Mouse (Mus musculus) neural tube, embryonic 13.5 days (tissue): ENCODE data around the gene Col7a1. TPM values are rescaled to one million over a fixed set of nuclear protein-coding genes. Genes with fewer than 3 reads are reported as not detected.

Experiments used
- ATAC-seq: fragments of 200-750 bp; cut with Nextera tagmentation; 2 replicates; pipeline ENCODE4 v1.8.0; 2017; ENCODE audit warnings: low read depth, mild to moderate bottlenecking, moderate TSS enrichment, moderate library complexity
- H3K27ac ChIP-seq: fragments of 300-500 bp; sonication (generic); replicated peaks from 2 replicates; pipeline ENCODE4 v1.5.1; 2015; ENCODE audit warnings: moderate library complexity, mild to moderate bottlenecking, inconsistent platforms
- H3K27me3 ChIP-seq: fragments of 300-500 bp; sonication (generic); 2 replicates; pipeline ENCODE4 v1.6.1; 2015; ENCODE audit warnings: mild to moderate bottlenecking, inconsistent platforms
- H3K36me3 ChIP-seq: fragments of 300-500 bp; sonication (generic); 2 replicates; pipeline ENCODE4 v1.6.1; 2015; ENCODE audit warnings: mild to moderate bottlenecking, inconsistent platforms
- H3K4me1 ChIP-seq: fragments of 300-500 bp; sonication (generic); replicated peaks from 2 replicates; pipeline ENCODE4 v1.6.1; 2015; ENCODE audit warnings: inconsistent platforms
- H3K4me2 ChIP-seq: fragments of 300-500 bp; sonication (generic); 2 replicates; pipeline ENCODE4 v1.6.1; 2015; ENCODE audit warnings: inconsistent platforms, mild to moderate bottlenecking, moderate library complexity
- H3K4me3 ChIP-seq: fragments of 300-500 bp; sonication (generic); 2 replicates; pipeline ENCODE4 v1.5.1; 2015; ENCODE audit warnings: mild to moderate bottlenecking, inconsistent platforms
- H3K9ac ChIP-seq: fragments of 300-500 bp; sonication (generic); 2 replicates; pipeline ENCODE4 v1.6.1; 2015; ENCODE audit warnings: moderate library complexity, mild to moderate bottlenecking, inconsistent platforms
- H3K9me3 ChIP-seq: fragments of 300-500 bp; sonication (generic); 2 replicates; pipeline ENCODE4 v1.6.1; 2016; ENCODE audit warnings: inconsistent platforms
- WGBS: fragments of 180-500 bp; shearing (Covaris S2); methylation state at CpG from one replicate; pipeline ENCODE4 v1.1.7; 2015; 5-methylcytosine and 5-hydroxymethylcytosine counted together
- polyA plus RNA-seq: library from polyadenylated mRNA; unstranded; fragments of >200 nt; fragmentation: Nextera tagmentation; extraction: Ambion mirVana; gene quantifications from 2 replicates; pipeline ENCODE4 v1.2.1, GENCODE M21; 2015

Col7a1 gene
- polyA plus RNA-seq, 1 experiment from 2014 or later: 2.2 TPM

GRCm38 (mm10) chr9:109007025-109007780, 53.8 kb downstream of the Col7a1 start:
- Histone ChIP-seq H3K27me3 (no peaks in the 10 kb centered on the region), H3K36me3 (peaks cover 51% of the 10 kb centered on the region), H3K9ac (no peak overlapping the region), H3K4me1 (no peaks in the 10 kb centered on the region), H3K27ac (no peak overlapping the region), H3K4me2 (no peak overlapping the region), H3K4me3 (no peak overlapping the region), H3K9me3 (no peaks in the 10 kb centered on the region)
- 85% methylated on average over 21 of the region's 21 CpGs for WGBS
- ATAC-seq: no peak

DNA sequence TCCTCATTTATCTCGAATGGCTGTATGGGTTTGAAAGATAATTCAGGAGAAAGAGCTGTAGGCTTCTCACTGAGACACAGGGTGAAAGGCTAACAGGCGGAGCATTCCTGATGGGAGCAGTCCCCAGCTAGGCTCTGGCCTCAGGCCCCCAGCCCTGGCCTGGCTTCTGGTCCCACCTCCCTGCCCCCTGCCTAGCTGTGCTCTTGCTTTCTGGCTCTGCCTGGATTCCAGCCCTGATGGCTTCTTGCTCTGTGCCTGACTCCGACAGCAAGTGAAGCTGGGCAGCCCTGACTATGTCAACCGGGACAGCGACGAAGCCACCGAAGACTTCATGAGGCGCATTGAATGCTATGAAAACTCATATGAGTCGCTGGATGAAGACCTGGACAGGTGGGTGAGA, 54.7 kb downstream of the Col7a1 start:
- Histone ChIP-seq H3K36me3 (peaks cover 47% of the 10 kb centered on the region), H3K27me3 (no peaks in the 10 kb centered on the region), H3K4me2 (no peak overlapping the region), H3K4me3 (no peak overlapping the region), H3K9me3 (no peaks in the 10 kb centered on the region), H3K4me1 (no peaks in the 10 kb centered on the region), H3K27ac (no peak overlapping the region), H3K9ac (no peak overlapping the region)
- ATAC-seq: no peak
- 83% methylated on average over 9 of the region's 9 CpGs for WGBS

DNA sequence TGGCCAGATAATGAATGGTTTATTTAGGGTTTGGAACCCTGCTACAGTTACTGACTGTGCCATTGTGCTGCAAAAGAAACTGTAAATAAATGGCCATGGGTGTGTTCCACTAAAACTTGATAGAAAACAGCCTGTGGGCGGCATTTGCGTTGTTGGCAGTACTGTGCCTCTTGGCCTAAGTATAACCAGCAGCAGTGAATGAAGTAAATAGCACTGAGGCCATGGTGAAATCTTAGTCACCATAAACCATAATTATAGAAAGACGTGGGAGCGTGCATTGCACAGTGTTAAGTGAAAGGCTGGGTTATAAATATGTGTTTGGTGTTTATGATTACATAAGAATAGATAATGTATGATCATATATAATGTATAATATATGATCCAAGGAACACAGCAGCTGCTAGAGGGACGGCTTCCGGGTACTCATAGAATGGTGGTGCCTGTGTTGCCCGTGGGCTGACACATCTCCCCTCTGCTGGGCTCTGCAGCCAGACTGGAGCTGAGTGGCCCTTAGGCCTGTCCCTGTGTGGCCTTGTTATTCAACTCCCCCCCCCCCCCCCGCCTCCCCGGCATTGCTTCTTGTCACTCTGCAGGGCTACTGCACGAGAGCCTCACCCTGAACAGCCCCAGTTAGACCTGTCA, 55.7 kb downstream of the Col7a1 start:
- WGBS: 73% methylated on average over 9 of the region's 10 CpGs
- no peak for ATAC-seq
- no peak overlapping the region for H3K9ac ChIP-seq
- peaks cover 54% of the 10 kb centered on the region for H3K36me3 ChIP-seq
- H3K27me3 ChIP-seq: no peaks in the 10 kb centered on the region
- no peaks in the 10 kb centered on the region for H3K4me1 ChIP-seq
- no peak overlapping the region for H3K4me2 ChIP-seq
- no peaks in the 10 kb centered on the region for H3K9me3 ChIP-seq
- no peak overlapping the region for H3K27ac ChIP-seq
- no peak overlapping the region for H3K4me3 ChIP-seq

- Histone ChIP-seq H3K9ac (no peak overlapping the region), H3K27me3 (no peaks in the 10 kb centered on the region), H3K9me3 (no peaks in the 10 kb centered on the region), H3K27ac (no peak overlapping the region), H3K4me1 (no peaks in the 10 kb centered on the region), H3K4me2 (no peak overlapping the region), H3K36me3 (peaks cover 55% of the 10 kb centered on the region), H3K4me3 (no peak overlapping the region)
- WGBS: 58% methylated on average over 17 of the region's 17 CpGs
- no peak for ATAC-seq
These were observed 56.4 kb downstream of the Col7a1 start for GRCm38 (mm10) chr9:109009636-109010315.

GRCm38 (mm10) chr9:109010316-109010690, 56.9 kb downstream of the Col7a1 start:
- Histone ChIP-seq H3K9ac (no peak overlapping the region), H3K9me3 (no peaks in the 10 kb centered on the region), H3K36me3 (peaks cover 54% of the 10 kb centered on the region), H3K27me3 (no peaks in the 10 kb centered on the region), H3K27ac (no peak overlapping the region), H3K4me3 (no peak overlapping the region), H3K4me2 (no peak overlapping the region), H3K4me1 (no peaks in the 10 kb centered on the region)
- 88% methylated on average over 14 of the region's 14 CpGs for WGBS
- no peak for ATAC-seq

DNA sequence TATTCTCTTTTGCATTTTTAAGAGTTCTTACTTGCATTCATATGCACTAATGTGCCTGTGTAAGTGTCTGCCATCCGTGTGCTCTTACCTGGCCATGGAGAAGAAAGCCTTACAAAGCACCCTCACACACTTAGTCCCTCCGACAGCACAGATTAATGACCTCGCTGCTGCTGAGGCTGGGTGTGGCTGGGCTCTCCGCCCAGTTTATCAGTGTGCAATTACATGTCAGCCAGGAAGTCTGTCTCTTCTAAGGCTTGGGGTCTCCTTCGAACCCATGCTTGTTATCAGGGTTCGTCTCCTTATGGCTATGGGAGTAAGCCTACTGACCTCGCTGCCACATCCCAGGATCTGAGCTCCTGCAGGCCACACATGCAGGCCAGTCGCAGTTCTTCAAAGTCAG, 62.0 kb downstream of the Col7a1 start:
- no peaks in the 10 kb centered on the region for H3K27me3 ChIP-seq
- WGBS: 68% methylated on average over 8 of the region's 8 CpGs
- peaks cover 36% of the 10 kb centered on the region for H3K36me3 ChIP-seq
- ATAC-seq: no peak
- H3K4me2 ChIP-seq: no peak overlapping the region
- H3K9me3 ChIP-seq: no peaks in the 10 kb centered on the region
- H3K27ac ChIP-seq: no peak overlapping the region
- H3K4me3 ChIP-seq: no peak overlapping the region
- no peak overlapping the region for H3K9ac ChIP-seq
- no peaks in the 10 kb centered on the region for H3K4me1 ChIP-seq

GRCm38 (mm10) chr9:109016973-109017604, 63.7 kb downstream of the Col7a1 start:
- Histone ChIP-seq H3K9ac (no peak overlapping the region), H3K4me3 (no peak overlapping the region), H3K4me2 (no peak overlapping the region), H3K27ac (no peak overlapping the region), H3K9me3 (no peaks in the 10 kb centered on the region), H3K36me3 (peaks cover 19% of the 10 kb centered on the region), H3K27me3 (no peaks in the 10 kb centered on the region), H3K4me1 (no peaks in the 10 kb centered on the region)
- ATAC-seq: no peak
- WGBS: 68% methylated on average over 11 of the region's 11 CpGs

DNA sequence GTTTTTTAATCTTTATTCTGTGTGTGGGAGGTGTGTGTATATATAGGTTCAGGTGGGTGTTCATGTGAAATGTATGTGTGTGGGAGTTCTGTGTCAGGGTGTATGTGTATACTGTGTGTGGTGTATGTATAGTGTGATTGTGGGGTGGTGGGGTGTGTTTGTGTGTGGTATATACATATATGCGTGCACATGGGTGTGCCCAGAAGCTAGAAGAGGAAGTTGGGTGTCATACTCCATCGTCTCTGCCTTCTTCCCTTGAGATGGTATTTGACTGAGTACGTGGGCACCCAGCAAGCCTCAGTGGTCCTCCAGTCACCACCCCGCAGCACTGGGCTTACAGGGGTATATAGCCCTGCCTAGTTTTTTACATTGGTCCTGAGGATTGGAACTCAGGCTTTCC, 68.0 kb downstream of the Col7a1 start:
- Histone ChIP-seq H3K27ac (no peak overlapping the region), H3K4me3 (no peak overlapping the region), H3K4me2 (no peak overlapping the region), H3K36me3 (peaks cover 28% of the 10 kb centered on the region; the same call in 1 of the 2 replicates), H3K9ac (no peak overlapping the region), H3K27me3 (no peaks in the 10 kb centered on the region), H3K4me1 (no peaks in the 10 kb centered on the region), H3K9me3 (no peaks in the 10 kb centered on the region)
- ATAC-seq: no peak
- WGBS: 88% methylated on average over 4 of the region's 4 CpGs

DNA sequence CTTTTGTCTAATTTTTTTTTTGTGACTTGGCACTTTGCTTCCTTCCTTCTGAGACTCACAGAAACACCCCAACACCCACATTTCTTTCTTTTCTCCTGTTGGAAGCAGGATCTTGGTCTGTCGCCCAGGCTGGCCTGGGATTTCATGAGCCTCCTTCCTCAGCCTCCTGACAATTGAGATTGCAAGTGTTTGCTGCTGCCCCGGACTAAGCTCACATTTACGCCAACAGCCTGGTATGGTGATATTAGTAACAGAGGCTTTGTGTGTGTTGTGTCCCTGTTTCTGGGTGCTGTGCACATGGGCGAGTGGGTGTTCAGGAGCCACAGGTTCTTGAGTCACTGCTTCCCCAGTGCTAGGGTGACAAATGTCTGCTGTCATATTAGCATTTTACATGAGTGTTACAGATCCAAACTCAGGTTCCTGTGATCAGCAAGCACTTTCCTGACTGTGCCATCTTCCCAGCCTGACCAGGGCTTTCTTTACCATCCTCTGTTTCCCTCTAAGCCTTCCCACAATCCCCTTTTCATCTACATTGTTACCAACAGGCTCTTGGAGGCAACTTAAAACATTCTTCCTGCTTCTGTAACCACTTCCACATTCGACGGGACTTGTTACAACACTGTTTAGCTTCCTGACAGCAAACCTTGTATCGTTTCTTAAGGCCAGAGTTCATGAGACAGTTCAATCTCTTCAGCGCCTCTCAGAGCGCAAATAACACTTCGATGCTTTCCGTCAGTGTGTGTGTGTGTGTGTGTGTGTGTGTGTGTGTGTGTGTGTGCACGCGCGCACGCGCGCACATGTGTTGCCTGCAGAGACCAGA, 69.7 kb downstream of the Col7a1 start:
- no peak for ATAC-seq
- Histone ChIP-seq H3K27me3 (no peaks in the 10 kb centered on the region), H3K4me3 (no peak overlapping the region), H3K9ac (no peak overlapping the region), H3K4me1 (no peaks in the 10 kb centered on the region), H3K9me3 (no peaks in the 10 kb centered on the region), H3K27ac (no peak overlapping the region), H3K4me2 (no peak overlapping the region), H3K36me3 (peaks cover 30% of the 10 kb centered on the region; the same call in 1 of the 2 replicates)
- WGBS: 90% methylated on average over 17 of the region's 17 CpGs

DNA sequence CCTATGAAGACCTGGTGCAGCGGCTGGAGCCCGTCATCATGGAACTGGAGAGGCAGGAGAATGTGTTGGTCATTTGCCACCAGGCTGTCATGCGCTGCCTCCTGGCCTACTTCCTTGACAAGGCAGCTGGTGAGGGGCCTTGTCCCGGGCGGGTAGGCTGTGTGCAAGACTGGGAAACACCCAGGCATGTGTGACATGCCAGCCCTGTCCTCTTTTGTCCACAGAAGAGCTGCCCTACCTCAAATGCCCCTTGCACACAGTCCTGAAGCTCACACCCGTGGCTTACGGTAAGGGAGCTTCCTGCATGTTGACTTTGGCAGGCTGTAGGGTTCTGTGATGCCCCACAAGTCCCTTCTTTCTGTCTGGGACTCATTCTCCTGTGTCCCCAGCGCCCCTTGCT, 74.1 kb downstream of the Col7a1 start:
- no peak for ATAC-seq
- no peaks in the 10 kb centered on the region for H3K9me3 ChIP-seq

DNA sequence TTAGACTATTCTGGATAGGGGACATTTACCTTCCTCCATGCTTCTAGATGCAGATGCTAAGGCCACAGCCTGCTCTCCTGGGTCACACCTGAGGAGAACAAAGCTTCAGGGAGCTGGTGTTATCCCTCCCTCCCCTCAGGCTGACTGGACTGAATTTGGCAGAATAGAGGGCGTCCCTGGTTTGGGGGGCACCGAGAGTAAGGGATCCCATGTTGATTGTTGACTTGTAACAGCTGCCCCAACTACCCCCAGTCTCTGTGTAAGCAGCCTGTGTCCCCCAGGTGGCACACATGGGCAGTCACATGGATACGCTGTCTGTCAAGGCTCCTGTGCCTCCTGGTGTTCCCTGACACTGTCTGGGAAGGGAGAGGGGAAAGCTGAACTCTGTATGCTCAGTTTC, 75.0 kb downstream of the Col7a1 start:
- no peak for ATAC-seq
- Histone ChIP-seq H3K9me3 (no peaks in the 10 kb centered on the region), H3K9ac (no peak overlapping the region), H3K27ac (no peak overlapping the region), H3K4me1 (no peaks in the 10 kb centered on the region), H3K4me2 (no peak overlapping the region), H3K36me3 (peaks cover 37% of the 10 kb centered on the region), H3K4me3 (no peak overlapping the region), H3K27me3 (no peaks in the 10 kb centered on the region)
- 80% methylated on average over 3 of the region's 3 CpGs for WGBS

More for the DNA sequence above, 74.1 kb downstream of the Col7a1 start:
- Histone ChIP-seq H3K4me3 (no peak overlapping the region), H3K9ac (no peak overlapping the region), H3K4me1 (no peaks in the 10 kb centered on the region), H3K27me3 (no peaks in the 10 kb centered on the region), H3K4me2 (no peak overlapping the region), H3K27ac (no peak overlapping the region), H3K36me3 (peaks cover 43% of the 10 kb centered on the region)
- 86% methylated on average over 8 of the region's 8 CpGs for WGBS
